In genomic region chr5:47469394-47469793, GRCm38 (mm10) we compare ENCODE assay signal across 15 mouse cellular contexts.
DNase-seq lines count a peak whose midpoint lies in the region; ATAC-seq and TF ChIP-seq lines count a peak whose summit lies in the region.
"Had no signal": no experiment of that assay in that cellular context is flagged by ENCODE, and none has a peak within 500 bp of the region (broad histone marks: within the 10 kb centered on the region; RNA-seq: fewer than 3 reads in every experiment).

No protein-coding gene starts in this region.

- H3K4me2 ChIP-seq in lung, postnatal 0 days (replicated peaks; ENCODE audit: low read depth, low read length), result no peak overlapping the region
- H3K4me2 ChIP-seq in myocyte (ENCODE audit: low read depth), result peak overlapping the region; percentile 54
- H3K4me2 ChIP-seq: limb, embryonic 15.5 days had no signal

- DNase-seq in lung, adult 18-20 months, result peak; percentile 5 to 28
- DNase-seq in lung, postnatal 0 days (ENCODE audit: low spot score), result no peak
- DNase-seq in NIH3T3 (ENCODE audit: low read depth), result peak; percentile 63
- DNase-seq in adrenal gland, postnatal 25 days, result peak; percentile 7
- DNase-seq in c-Kit-positive CD71-positive TER-119-positive erythroid progenitor cells, embryonic 14.5 days (ENCODE audit: low spot score), result no peak
- no peak for DNase-seq in layer of hippocampus, adult 11-12 months (ENCODE audit: low spot score)
- DNase-seq: cerebellum, postnatal 36 days; kidney, adult 11 months; right cerebral cortex, postnatal 4 days; thymus, postnatal 4 days had no signal

- TF ChIP-seq CTCF in lung, postnatal 0 days (IDR thresholded peaks at IDR 0.05), result no peak

- no peaks in the 10 kb centered on the region for H3K9me3 ChIP-seq in lung, postnatal 0 days (ENCODE audit: low read length)
- H3K9me3 ChIP-seq: limb, embryonic 15.5 days had no signal

- no peaks in the 10 kb centered on the region for H3K4me1 ChIP-seq in lung, postnatal 0 days (ENCODE audit: insufficient read depth, low read depth, low read length)
- H3K4me1 ChIP-seq: limb, embryonic 15.5 days had no signal

- WGBS in lung, postnatal 0 days, result 60% methylated on average over 5 of the region's 5 CpGs

- no peaks in the 10 kb centered on the region for H3K79me2 ChIP-seq in myocyte (ENCODE audit: control insufficient read depth, insufficient read depth)

- no peaks in the 10 kb centered on the region for H3K27me3 ChIP-seq in lung, postnatal 0 days (replicated peaks; ENCODE audit: insufficient read depth, low read length)
- H3K27me3 ChIP-seq in myocyte (ENCODE audit: control insufficient read depth, insufficient read depth, insufficient read length), result no peaks in the 10 kb centered on the region
- H3K27me3 ChIP-seq: limb, embryonic 15.5 days had no signal

- H3K9ac ChIP-seq in lung, postnatal 0 days (replicated peaks; ENCODE audit: low read depth), result no peak overlapping the region
- H3K9ac ChIP-seq: limb, embryonic 15.5 days had no signal

- no peak overlapping the region for H3K4me3 ChIP-seq in lung, postnatal 0 days (ENCODE audit: low read depth, low read length)
- no peak overlapping the region for H3K4me3 ChIP-seq in myocyte
- H3K4me3 ChIP-seq: heart, adult 2 months; layer of hippocampus, adult 2 months; limb, embryonic 15.5 days; megakaryocyte, embryonic 14.5 days had no signal

- ATAC-seq in lung, postnatal 0 days, result no peak

- H3K27ac ChIP-seq in lung, postnatal 0 days (ENCODE audit: low read length), result no peak overlapping the region
- H3K27ac ChIP-seq: heart, adult 2 months; layer of hippocampus, adult 2 months; limb, embryonic 15.5 days had no signal

- H3K36me3 ChIP-seq in lung, postnatal 0 days (ENCODE audit: insufficient read depth, low read length), result no peaks in the 10 kb centered on the region
- H3K36me3 ChIP-seq in myocyte (ENCODE audit: control insufficient read depth, insufficient read depth), result no peaks in the 10 kb centered on the region
- H3K36me3 ChIP-seq: limb, embryonic 15.5 days had no signal

- TF ChIP-seq EP300 in lung, postnatal 0 days (IDR thresholded peaks at IDR 0.05), result no peak

- no peak overlapping the region for H3ac ChIP-seq in myocyte (ENCODE audit: control insufficient read depth, insufficient read length)

- TF ChIP-seq POLR2A in myocyte (IDR thresholded peaks at IDR 0.05; ENCODE audit: insufficient read length, low read depth), result no peak

TF ChIP-seq in myocyte, 11 proteins besides CTCF, POLR2A, EP300 and RAD21:
- peak; percentile 96 for TF ChIP-seq CEBPB (IDR thresholded peaks at IDR 0.05; ENCODE audit: insufficient read depth, poor library complexity, severe bottlenecking)
- no peak for TF ChIP-seq TCF3 (IDR thresholded peaks at IDR 0.05; ENCODE audit: insufficient read length, low read depth)
- no peak for TF ChIP-seq MYOG (IDR thresholded peaks at IDR 0.05; ENCODE audit: control insufficient read depth in 1 of 3, insufficient read depth in 1 of 3, insufficient read length in 2 of 3, low read depth in 2 of 3)
- no peak for TF ChIP-seq MAX (IDR thresholded peaks at IDR 0.05; ENCODE audit: low read depth)
- TF ChIP-seq POLR2AphosphoS2 (IDR thresholded peaks at IDR 0.05; ENCODE audit: insufficient read length, low read depth), result no peak
- no peak for TF ChIP-seq MYOD1 (IDR thresholded peaks at IDR 0.05; ENCODE audit: control insufficient read depth in 1 of 3, insufficient read length in 2 of 3, low read depth in 2 of 3)
- TF ChIP-seq E2F4 (IDR thresholded peaks at IDR 0.05; ENCODE audit: insufficient read depth), result no peak
TF ChIP-seq in myocyte: peak in this region for 1.

Comparison
In these comparisons a context has a peak if more than half of its experiments do, and no peak if none do; other contexts are left out.
1. DNase-seq: peak in lung, adult 18-20 months (2 of 2), NIH3T3 (single experiment) and adrenal gland, postnatal 25 days (single experiment); none in lung, postnatal 0 days (single experiment), c-Kit-positive CD71-positive TER-119-positive erythroid progenitor cells, embryonic 14.5 days (single experiment) and layer of hippocampus, adult 11-12 months (single experiment).